Mouse (Mus musculus): ENCODE data around the gene Dhrs4. TPM values are rescaled to one million over a fixed set of nuclear protein-coding genes. Genes with fewer than 3 reads are reported as not detected.

The Dhrs4 gene
- polyA plus RNA-seq, 1 experiment = 45.9 TPM

DNA sequence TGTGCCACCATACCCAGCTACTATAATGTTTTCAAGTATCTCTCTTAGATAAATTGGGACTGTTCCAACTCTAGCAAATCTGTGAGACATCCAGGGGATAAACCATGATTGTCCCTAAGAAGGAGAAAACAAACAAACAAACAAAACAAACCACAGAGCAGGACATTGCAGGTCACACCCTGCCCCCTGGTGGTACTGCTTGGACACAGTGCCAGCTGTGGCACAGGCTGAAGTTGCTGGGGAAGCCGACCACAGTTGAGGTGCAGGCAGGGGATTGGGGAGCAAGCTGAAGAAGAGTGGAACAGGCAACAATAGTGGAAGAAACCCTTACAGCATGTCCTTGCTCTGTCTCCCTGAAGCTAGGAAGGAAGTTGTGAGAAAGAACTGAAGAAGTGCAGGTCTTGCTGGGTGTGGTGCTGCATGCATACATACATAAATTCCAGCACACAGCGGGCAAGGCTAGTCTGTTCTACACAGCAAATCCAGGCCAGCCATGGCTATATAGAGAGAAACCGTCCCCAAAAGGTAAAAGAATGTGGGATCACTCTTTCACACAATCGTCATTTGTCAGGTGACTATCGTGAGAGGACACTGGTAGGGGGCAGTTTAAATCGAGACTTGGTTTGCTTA is 57.7 kb downstream of the Dhrs4 start:
- peaks cover 16% of the 10 kb centered on the region for H3K27me3 ChIP-seq (ENCODE audit: control insufficient read depth, insufficient read depth, insufficient read length)
- H3K4me3 ChIP-seq (ENCODE audit: insufficient read depth, poor library complexity, severe bottlenecking) = no peak overlapping the region
- TF ChIP-seq USF1 (IDR thresholded peaks at IDR 0.05; ENCODE audit: low read depth) (no peak), MAX (IDR thresholded peaks at IDR 0.05) (no peak), CTCF (IDR thresholded peaks at IDR 0.05; ENCODE audit: control insufficient read depth, insufficient read depth, insufficient read length) (peak; percentile 72)
- no peaks in the 10 kb centered on the region for H3K36me3 ChIP-seq (ENCODE audit: control insufficient read depth, insufficient read depth)
- H3K79me2 ChIP-seq (ENCODE audit: control insufficient read depth, insufficient read depth) = peaks cover 8% of the 10 kb centered on the region
- no peak overlapping the region for H3ac ChIP-seq (ENCODE audit: control insufficient read depth, insufficient read length, low read depth)
- no peaks in the 10 kb centered on the region for H3K79me3 ChIP-seq (ENCODE audit: low read depth)

Other genes with a start within 250 kb of the Dhrs4 start
- gene Carmil3, start 11.9 kb downstream of the Dhrs4 start, polyA plus RNA-seq (2012; fragmentation: generic; extraction: Trizol) = 0.23 TPM
- not detected for gene Cpne6, start 31.7 kb downstream of the Dhrs4 start, polyA plus RNA-seq (2012; fragmentation: generic; extraction: Trizol)
- gene Nrl, start 46.2 kb downstream of the Dhrs4 start, polyA plus RNA-seq (2012; fragmentation: generic; extraction: Trizol) = not detected
- 87.9 TPM for gene Pck2, start 61.5 kb downstream of the Dhrs4 start, polyA plus RNA-seq (2012; fragmentation: generic; extraction: Trizol)
- 15.8 TPM for gene Dcaf11, start 81.2 kb downstream of the Dhrs4 start, polyA plus RNA-seq (2012; fragmentation: generic; extraction: Trizol)
- 0.16 TPM for gene A730061H03Rik, start 81.6 kb downstream of the Dhrs4 start, polyA plus RNA-seq (2012; fragmentation: generic; extraction: Trizol)
- gene Fitm1, start 96.9 kb downstream of the Dhrs4 start, polyA plus RNA-seq (2012; fragmentation: generic; extraction: Trizol) = 0.40 TPM
- 63.7 TPM for gene Psme1, start 99.4 kb downstream of the Dhrs4 start, polyA plus RNA-seq (2012; fragmentation: generic; extraction: Trizol)
- 7.5 TPM for gene Emc9, start 106.5 kb downstream of the Dhrs4 start, polyA plus RNA-seq (2012; fragmentation: generic; extraction: Trizol)
- gene Psme2, start 112.4 kb downstream of the Dhrs4 start, polyA plus RNA-seq (2012; fragmentation: generic; extraction: Trizol) = 110 TPM
- gene Rnf31, start 113.0 kb downstream of the Dhrs4 start, polyA plus RNA-seq (2012; fragmentation: generic; extraction: Trizol) = 9.4 TPM
- 3.3 TPM for gene Irf9, start 124.8 kb downstream of the Dhrs4 start, polyA plus RNA-seq (2012; fragmentation: generic; extraction: Trizol)
- not detected for gene Rec8, start 139.3 kb downstream of the Dhrs4 start, polyA plus RNA-seq (2012; fragmentation: generic; extraction: Trizol)
- 113 TPM for gene Ipo4, start 157.2 kb downstream of the Dhrs4 start, polyA plus RNA-seq (2012; fragmentation: generic; extraction: Trizol)
- 0.13 TPM for gene Gm49378, start 159.1 kb downstream of the Dhrs4 start, polyA plus RNA-seq (2012; fragmentation: generic; extraction: Trizol)
- 72.9 TPM for gene Tm9sf1, start 165.0 kb downstream of the Dhrs4 start, polyA plus RNA-seq (2012; fragmentation: generic; extraction: Trizol)
- 0.43 TPM for gene Tssk4, start 171.4 kb downstream of the Dhrs4 start, polyA plus RNA-seq (2012; fragmentation: generic; extraction: Trizol)
- 16.5 TPM for gene Mdp1, start 181.8 kb downstream of the Dhrs4 start, polyA plus RNA-seq (2012; fragmentation: generic; extraction: Trizol)
- gene Gmpr2, start 193.2 kb downstream of the Dhrs4 start, polyA plus RNA-seq (2012; fragmentation: generic; extraction: Trizol) = 23.8 TPM
- 478 TPM for gene Nedd8, start 193.4 kb downstream of the Dhrs4 start, polyA plus RNA-seq (2012; fragmentation: generic; extraction: Trizol)
- 24.4 TPM for gene Tinf2, start 203.1 kb downstream of the Dhrs4 start, polyA plus RNA-seq (2012; fragmentation: generic; extraction: Trizol)
- gene Tgm1, start 235.2 kb downstream of the Dhrs4 start, polyA plus RNA-seq (2012; fragmentation: generic; extraction: Trizol) = 0.07 TPM
- 11.9 TPM for gene Rabggta, start 243.5 kb downstream of the Dhrs4 start, polyA plus RNA-seq (2012; fragmentation: generic; extraction: Trizol)